Mouse (Mus musculus): ENCODE data around the gene Ntn3. TPM values are rescaled to one million over a fixed set of nuclear protein-coding genes. Genes with fewer than 3 reads are reported as not detected.

The Ntn3 gene
- total RNA-seq, 1 experiment from 2014 or later, result 0.50 TPM

DNA sequence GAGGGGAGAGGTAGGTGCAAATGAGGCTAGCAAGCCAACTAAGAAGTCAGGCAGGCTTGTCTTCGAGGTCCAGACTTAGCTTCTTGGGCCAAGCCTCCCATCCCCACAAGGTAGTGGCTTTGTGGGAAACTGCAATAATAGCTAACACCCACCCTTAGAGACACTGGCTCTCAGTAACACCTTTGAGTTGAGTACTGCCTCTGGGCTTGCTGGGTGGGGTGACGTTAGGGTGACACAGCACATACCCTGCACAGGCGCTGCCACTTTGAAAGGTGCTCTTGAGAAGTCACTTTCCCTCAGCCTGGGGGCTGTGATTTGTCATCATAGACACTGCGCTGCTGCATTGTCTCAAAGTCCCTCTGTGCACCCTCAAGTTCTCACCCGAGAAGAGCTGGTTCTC is 15.6 kb downstream of the Ntn3 start:
- ATAC-seq (replicated peaks; ENCODE audit: low read depth, poor library complexity, severe bottlenecking), result no peak; the same call in 1 of the 2 replicates

DNA sequence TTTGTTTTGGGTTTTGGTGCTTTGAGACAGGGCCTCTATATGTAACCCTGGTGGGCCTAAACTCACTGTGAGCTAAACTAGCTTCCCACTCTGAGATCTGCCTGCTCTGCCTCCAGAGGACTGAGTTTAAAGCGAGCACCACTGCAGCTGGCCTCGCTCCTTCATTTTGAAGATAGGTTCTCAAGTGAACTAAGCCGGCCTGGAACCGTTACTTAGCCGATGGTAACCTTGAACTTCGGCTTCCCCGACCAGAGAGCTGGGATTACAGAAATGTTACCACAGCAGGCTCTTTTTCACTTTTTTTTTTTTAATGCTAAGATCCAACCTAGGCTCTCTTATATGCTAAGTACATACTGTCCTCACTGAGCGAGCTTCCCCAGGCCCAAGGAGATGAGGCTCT is 16.1 kb downstream of the Ntn3 start:
- ATAC-seq (replicated peaks; ENCODE audit: low read depth, poor library complexity, severe bottlenecking), result 0 out of 2 replicates have a peak, but pooled peaks have one; percentile 20

DNA sequence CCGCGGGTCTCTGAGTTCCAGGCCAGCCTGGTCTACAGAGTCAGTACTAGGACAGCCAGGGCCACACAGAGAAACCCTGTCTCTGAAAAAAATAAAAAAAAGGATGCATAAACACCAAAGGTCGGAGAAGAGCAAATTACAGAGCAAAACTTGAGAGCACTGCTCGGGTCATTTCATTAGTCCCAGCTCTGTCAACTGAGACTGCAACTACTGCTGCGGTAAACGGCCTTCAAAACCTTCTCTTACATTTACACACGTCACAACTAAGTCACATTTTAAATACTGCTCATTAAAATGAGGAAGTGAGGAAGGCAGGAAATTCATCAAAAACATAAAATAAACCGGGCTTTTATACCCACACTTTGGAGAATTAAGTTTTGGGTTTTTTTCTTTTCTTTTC is 16.5 kb downstream of the Ntn3 start:
- ATAC-seq (replicated peaks; ENCODE audit: low read depth, poor library complexity, severe bottlenecking), result peak; percentile 64

DNA sequence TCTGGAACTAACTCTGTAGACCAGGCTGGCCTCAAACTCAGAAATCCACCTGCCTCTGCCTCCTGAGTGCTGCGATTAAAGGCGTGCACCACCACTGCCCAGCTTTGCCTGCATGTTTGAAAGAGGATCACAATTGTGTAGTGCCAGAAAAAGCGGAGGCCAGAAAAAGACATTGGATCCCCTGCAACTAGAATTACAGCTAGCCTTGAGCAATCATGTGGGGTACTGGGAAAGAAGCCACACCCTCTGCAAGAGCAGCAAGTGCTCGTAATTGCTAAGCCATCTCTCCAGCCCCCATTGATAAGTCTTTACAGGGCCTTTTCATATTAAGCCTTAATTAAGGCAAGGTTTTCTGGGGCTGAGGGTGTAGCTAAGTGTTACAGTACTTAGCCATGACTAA is 17.9 kb downstream of the Ntn3 start:
- ATAC-seq (replicated peaks; ENCODE audit: low read depth, poor library complexity, severe bottlenecking), result no peak

DNA sequence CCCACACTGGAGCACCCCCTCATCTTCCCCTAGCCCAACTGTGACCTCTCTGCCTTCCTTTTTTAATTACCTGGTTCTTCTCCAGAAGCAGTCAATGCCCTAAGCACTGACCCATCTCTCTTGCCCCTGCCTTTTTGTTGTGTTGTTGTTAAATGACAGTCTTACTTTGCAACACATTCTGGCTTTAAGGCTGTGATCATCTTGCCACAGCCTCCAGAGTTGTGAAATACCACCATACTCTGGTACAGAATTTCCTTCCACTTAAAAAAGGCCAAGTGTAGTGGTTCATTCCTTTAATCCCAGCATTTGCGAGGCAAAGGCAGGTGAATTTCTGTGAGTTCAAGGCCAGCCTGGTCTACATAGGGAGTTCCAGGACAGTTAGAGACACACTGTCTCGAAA is 18.4 kb downstream of the Ntn3 start:
- ATAC-seq (replicated peaks; ENCODE audit: low read depth, poor library complexity, severe bottlenecking), result no peak

DNA sequence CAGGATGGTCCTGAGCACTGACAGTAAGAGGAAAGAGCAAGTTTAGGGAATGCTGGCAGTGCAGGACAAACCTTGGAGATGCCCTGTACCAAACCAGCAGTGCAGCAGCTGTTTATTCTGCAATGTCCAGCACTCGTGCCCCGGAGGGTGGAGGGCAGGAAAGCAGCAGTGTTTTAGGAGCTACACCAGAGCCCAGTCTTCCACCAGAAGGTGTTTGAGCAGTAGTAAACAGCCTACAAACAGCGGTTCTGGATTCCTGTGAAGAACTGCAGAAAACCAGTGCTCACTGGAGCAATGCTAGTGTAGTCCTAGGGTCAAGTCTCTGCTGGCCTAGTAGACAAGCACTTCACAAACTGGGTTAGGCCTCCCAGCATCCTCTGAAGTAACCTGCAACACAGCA is 35.1 kb downstream of the Ntn3 start:
- ATAC-seq (replicated peaks; ENCODE audit: low read depth, poor library complexity, severe bottlenecking), result no peak

DNA sequence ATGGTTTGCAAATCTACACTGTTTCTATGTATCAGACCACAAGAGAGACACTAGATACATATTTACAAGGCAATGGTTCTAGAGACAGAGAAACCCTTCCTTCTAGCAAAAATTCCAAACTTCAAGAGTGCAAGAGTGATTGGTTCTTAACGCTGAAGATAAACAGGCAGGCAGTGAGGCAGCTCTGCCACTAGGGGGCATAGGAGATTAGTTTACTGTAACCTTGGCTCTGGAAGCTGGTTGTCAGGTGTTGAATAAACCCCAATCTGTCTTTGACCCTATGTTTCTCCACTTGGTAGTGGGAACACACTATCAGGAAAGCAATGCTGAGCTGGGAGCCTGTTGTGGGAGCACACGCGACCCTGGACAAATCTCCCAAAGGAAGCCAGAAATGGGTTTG is 35.9 kb downstream of the Ntn3 start:
- peak; percentile 33; the same call in 1 of the 2 replicates for ATAC-seq (replicated peaks; ENCODE audit: low read depth, poor library complexity, severe bottlenecking)

DNA sequence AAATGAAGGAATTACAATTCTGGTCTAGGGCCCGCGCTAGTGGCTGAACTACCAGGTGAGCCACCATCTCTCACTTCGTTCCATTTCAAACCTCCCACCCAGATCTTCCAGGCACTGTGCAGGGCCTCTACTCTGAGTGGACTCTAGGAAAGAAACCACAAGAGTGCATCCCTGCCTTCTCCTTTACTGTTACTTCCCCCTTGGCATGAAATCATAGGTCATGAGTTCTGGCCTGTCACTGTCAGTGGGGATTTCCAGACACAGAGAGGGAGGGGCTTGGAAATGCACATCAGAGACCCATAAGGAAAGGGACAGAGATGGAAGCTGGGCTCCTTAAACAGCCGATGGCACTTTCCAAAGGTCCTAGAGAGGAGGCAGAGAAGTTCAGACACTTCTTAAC is 37.6 kb downstream of the Ntn3 start:
- ATAC-seq (replicated peaks; ENCODE audit: low read depth, poor library complexity, severe bottlenecking), result no peak

DNA sequence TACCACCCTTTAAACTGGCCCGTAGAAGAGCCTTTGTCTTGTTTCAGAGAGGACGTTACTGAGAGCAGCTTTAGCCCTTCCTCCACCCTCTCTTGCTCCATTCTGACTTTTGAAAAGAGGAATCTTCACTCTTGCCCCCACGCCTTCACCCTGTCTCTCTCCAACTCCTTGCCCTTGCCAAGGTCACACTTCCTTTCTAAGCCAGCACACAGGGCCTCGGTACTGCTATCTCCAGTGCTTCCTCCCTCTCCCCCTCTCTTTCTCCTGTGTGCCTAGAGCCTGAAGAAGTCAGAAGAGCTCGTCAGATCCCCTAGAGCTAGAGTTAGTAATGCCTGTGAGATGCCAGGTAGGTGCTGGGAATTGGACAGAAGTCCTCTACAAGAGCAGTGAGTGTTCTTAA is 38.6 kb downstream of the Ntn3 start:
- ATAC-seq (replicated peaks; ENCODE audit: low read depth, poor library complexity, severe bottlenecking), result 0 out of 2 replicates have a peak, but pooled peaks have one; percentile 7

DNA sequence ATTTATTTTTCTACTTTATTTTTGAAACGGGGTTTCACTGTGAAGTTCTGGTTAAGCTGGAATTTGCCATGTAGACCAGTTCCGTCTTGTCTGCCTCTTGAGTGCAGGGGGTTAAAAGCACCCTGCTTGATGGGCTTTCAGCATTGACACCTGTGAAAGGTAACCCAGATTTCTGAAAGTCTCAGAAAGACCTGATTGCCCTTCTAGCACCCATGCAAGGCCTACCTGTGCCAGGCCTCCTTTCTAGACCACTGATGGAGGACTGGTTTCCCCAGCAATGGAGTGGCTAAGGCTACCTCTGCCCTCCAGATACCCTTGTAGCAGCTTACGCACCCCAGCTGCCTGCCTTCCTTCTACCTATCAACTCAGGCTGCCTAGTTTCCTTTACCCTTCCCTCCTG is 39.2 kb downstream of the Ntn3 start:
- ATAC-seq (replicated peaks; ENCODE audit: low read depth, poor library complexity, severe bottlenecking), result no peak

DNA sequence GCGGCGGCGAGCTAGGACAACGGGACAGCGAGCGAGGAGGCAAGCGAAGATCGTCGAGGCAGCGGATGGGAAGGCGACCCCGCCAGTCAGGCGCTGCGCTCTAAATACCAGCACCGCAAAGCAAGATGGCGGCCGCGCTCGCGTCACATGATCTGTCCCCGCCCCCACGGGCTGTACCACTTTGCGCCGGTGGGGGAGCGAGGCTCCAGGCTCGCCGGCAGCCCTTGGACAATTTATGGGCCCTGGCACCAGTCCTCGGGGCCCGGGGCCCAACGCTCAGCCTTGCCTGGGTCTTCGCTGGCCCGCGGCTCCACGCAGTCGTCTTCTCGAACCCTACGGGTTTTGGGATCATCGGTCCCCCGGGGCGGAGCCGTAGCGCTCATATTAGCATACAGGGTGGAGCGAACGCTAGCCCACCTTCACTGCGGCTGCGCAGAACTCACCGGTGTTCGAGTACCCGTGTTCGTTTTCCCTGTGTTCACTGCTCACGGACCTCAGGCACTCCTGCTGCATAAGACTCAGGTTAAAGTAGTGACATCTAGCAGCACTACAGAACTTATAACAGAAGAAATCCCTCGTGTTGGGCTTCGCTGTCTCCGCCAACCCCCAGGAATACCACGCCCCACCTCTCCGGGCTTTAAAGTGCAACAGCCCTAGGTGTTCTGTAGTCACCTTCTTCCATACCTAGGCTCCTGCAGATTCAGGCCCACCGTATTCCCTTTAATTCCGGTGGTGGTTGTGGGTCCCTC is 39.8 kb downstream of the Ntn3 start, which contains the start of gene Atp6v0c:
Atp6v0c (minus strand) TSS at position 386 of the 749 bp plus-strand sequence.
- ATAC-seq (replicated peaks; ENCODE audit: low read depth, poor library complexity, severe bottlenecking), result peak; percentile 67

DNA sequence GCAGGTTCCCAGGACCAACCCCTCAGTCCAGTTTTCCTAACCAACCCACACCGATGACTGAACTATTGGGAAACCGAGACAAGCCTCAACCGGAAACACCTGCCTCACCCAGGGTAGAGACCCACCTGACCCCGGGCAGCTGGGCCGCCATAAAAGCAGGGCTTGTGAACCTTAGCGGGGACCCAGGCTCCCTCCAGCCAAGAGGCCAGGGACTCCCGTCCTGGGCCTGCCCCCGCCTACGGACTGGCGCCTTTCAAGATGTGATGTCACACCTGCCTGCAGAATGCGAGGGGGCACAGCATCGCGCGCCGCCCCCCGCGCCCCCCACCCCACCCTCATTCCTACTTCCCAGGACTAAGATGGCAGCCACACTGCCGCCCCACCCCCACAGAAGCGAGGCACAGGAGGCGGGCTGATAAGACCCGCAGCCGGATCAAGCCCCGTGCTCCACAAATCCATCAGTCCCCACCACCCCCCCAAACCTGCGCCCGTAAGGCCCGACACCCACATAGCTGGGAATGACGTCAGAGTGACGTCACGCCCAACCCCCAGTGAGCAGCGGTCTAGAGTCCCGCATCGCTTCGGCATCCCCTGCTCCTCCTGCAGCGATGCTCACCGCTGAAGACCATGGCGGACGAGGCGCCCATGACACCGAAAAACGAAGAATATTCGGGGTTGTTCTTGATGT is 40.6 kb downstream of the Ntn3 start:
- ATAC-seq (replicated peaks; ENCODE audit: low read depth, poor library complexity, severe bottlenecking), result peak; percentile 46

DNA sequence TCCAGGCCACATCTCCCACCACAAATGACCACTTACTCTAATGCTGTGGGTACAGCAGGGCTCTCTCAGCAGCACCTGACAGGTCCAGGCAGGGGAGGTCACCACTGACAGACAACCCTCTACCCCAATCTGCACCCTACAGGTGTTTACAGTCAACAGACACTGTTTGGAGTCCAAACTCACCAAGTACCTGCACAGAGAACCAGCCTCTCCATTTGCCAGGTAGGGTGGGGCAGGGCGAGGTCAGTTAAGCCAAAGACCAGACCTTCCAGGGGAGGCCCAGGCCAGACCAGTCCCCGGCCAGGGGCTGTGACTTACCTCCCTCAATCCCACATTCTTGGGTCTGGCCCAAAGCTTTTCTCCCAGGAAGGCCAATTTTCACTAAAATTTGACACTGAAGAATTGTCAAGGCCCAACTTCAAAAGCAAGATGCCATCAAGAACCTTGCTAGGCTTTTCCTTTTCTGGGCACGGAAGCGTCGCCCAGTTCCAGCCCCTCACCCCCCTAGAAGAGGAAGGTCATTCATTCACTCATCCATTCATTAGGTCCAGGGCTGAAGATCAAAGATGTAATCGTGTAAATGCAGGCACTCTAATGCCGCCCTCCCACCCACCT is 41.3 kb downstream of the Ntn3 start:
- ATAC-seq (replicated peaks; ENCODE audit: low read depth, poor library complexity, severe bottlenecking), result no peak

DNA sequence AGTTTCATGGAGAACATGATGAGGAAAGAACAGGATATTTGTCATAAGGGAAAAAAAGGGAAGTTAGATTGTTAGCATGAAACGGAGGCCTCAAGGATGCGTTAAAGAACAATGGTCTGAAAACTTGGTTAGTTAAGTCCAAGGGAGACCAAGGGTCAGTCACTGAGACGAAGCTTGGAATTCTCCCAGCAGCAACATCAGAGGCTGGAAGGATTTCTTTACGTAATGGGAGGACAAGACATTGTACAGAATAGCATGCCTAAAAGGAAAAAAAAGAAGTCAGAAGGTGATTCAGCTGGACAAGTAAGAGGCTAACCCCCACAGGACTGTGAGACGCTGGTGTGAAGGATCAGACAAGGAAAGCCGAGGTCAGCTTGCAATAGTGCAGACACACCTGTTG is 42.2 kb downstream of the Ntn3 start:
- no peak for ATAC-seq (replicated peaks; ENCODE audit: low read depth, poor library complexity, severe bottlenecking)

DNA sequence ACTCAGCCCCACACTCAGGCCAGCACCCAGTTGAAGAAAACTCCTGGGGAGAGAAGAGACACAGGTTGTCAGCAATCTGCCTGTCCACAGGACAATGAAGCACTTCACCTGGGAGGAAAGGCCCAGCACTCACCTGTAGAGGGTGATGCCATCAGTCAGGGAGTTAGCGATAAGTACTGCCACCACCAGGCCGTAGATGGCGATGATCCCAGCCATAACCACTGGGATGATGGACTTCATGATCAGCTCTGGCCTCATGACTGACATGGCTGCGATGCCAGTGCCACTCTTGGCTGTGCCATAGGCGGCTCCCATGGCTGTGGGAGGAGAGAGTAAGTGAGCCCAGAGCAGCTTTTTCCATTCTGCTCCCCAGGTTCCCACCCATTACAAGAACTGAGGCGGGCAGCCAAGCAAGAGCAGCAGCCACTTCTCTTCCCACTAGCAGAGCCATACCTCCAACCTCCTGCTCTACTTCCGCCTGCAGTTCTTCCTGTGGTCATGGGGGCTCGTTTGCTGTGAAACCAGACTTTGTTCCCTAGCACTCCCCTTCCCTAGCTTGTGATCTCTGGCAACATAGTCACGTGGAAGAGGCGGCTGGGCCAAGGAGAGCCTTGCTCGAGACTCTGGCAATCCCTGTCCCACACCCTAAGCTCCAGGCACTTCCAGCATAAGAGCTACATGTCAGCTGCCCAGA is 44.6 kb downstream of the Ntn3 start:
- no peak for ATAC-seq (replicated peaks; ENCODE audit: low read depth, poor library complexity, severe bottlenecking)

DNA sequence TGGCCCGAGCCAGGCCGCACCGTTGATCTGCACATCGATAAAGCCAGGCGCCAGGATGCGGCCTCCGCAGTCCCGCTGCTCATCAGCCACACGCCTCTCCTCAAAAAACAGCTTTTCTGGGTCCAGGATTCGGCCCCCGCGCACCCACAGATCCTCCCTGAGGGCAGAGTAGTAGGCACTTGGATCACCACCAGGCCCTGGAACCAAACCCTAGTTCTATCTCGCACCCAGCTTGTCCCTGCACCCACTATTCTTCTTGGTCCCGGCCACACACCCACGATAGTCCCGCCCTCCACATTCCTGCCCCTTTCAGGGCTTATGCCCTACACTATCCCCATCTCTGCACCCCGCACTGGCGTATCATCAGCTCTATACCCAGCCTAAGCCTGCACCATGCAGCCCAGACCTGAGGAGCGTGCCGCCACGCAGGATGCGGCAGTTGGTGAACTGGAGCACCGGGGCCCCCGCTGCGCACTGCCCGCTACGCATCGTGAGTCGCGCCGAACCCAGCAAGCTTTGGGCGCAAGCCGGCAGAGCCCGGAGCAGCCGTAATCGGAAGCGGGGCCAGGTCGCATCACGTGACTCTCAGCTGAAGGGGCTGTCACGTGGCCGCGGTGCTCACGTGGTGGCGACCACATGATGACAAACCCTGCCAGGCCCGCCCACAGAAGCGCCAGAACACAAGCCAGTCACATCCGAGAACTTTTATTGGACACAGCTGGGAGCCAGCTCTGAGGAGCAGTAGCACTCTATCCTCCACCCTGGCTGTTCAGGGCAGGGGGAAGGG is 46.0 kb downstream of the Ntn3 start, which contains the start of gene Amdhd2:
Amdhd2 (minus strand) TSS at position 591 of the 787 bp plus-strand sequence.
- ATAC-seq (replicated peaks; ENCODE audit: low read depth, poor library complexity, severe bottlenecking), result peak; percentile 64

DNA sequence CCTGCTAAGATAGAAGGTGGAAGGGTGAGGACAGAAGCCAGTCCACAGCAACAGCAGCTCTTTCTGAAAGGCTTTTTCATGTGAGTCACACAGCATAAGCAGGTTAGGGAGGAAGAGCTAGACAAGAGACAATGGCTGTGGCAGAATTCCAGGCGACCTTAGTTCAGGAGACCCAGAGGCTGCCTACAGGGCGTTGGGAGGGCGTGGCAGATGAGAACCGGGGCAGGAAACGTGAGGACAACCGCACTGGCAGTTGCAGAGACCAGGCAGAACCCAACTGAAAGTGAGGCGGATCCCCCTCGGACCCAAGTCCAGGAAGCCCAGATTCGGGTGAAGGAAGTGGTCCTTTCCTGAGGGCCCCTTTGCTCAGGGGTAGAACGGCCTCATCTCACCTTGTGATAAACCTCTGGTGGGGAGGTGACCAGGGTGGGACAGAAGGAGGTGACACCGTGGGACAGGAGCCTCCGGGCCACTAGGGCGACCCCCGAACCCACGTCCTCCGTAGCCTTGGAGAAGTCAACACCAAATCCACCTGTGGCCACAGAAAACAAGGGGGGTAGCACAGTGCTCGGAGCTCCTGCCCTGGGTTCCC is 46.7 kb downstream of the Ntn3 start:
- ATAC-seq (replicated peaks; ENCODE audit: low read depth, poor library complexity, severe bottlenecking), result peak; percentile 64

DNA sequence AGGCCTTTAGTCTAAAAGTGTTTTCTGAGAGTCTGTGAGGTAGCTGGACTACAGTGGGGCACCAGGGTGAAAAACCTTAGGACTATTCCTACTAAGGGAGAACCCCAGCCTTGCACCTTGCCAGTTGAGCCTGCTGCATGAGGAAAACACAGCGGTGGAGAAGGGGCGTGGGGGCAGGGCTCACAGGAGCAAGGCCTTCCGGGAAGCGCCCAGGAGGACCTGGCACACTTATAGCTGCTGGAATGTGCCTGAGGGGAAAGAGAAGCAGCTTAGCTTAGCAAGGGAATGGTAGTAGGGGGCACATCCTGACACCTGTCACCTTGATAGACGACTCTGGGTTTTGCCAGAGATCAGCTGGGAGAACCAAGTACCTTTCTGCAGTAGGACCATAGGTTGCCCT is 47.9 kb downstream of the Ntn3 start:
- ATAC-seq (replicated peaks; ENCODE audit: low read depth, poor library complexity, severe bottlenecking), result no peak

DNA sequence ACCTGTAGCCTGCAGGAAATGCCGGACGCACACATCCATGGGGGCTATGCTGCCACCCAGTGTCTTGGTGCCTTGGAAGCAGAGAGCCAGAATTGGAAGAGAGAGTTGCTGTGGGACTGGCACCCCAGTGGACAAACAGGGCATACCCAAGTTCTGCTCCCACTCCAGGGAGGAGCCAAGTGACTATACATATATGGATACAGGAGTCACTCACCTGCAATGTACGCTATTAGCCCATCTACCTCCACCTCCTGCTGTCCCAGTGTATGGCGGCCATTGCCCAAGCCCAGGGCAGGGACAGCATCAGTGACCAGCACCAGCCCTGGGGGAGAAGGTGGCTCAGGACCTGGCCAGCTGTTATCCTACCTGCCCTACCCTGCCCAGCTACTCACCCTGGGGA is 51.8 kb downstream of the Ntn3 start:
- no peak for ATAC-seq (replicated peaks; ENCODE audit: low read depth, poor library complexity, severe bottlenecking)

Data from common myeloid progenitor, adult 5-6 weeks (primary cell).